Mouse (Mus musculus) neural tube, embryonic 12.5 days (tissue): ENCODE results near the gene Fbxl19. TPM values are rescaled to one million over a fixed set of nuclear protein-coding genes. Genes with fewer than 3 reads are reported as not detected.
A peak's percentile ranks its signal among the peaks of the same experiment; 100 is the strongest.
"Not testable (repeated sequence)": the region's sequence is repeated elsewhere in the genome, so short reads cannot be mapped to it uniquely, and the experiment has no call there.

ENCODE experiments used
- ATAC-seq: fragments of 200-750 bp; cut with Nextera tagmentation; 2 replicates; pipeline ENCODE4 v1.8.0; 2017; ENCODE audit warnings: low read depth, mild to moderate bottlenecking, moderate TSS enrichment, moderate library complexity; ENCODE audit not compliant: low FRiP score
- H3K27ac ChIP-seq: fragments of 300-500 bp; sonication (generic); 2 replicates; pipeline ENCODE4 v1.5.1; 2016
- H3K27me3 ChIP-seq: fragments of 300-500 bp; sonication (generic); replicated peaks from 2 replicates; pipeline ENCODE4 v1.6.1; 2016; ENCODE audit warnings: mild to moderate bottlenecking
- H3K36me3 ChIP-seq: fragments of 300-500 bp; sonication (generic); 2 replicates; pipeline ENCODE4 v1.6.1; 2016; ENCODE audit warnings: mild to moderate bottlenecking
- H3K4me1 ChIP-seq: fragments of 300-500 bp; sonication (generic); 2 replicates; pipeline ENCODE4 v1.6.1; 2016
- H3K4me2 ChIP-seq: fragments of 300-500 bp; sonication (generic); replicated peaks from 2 replicates; pipeline ENCODE4 v1.6.1; 2016; ENCODE audit warnings: mild to moderate bottlenecking
- H3K4me3 ChIP-seq: fragments of 300-500 bp; sonication (generic); 2 replicates; pipeline ENCODE4 v1.5.1; 2016
- H3K9ac ChIP-seq: fragments of 300-500 bp; sonication (generic); 2 replicates; pipeline ENCODE4 v1.6.1; 2016; ENCODE audit warnings: mild to moderate bottlenecking
- H3K9me3 ChIP-seq: fragments of 300-500 bp; sonication (generic); 2 replicates; pipeline ENCODE4 v1.6.1; 2016; ENCODE audit warnings: mild to moderate bottlenecking
- WGBS: fragments of 180-500 bp; shearing (Covaris S2); methylation state at CpG from one replicate; pipeline ENCODE4 v1.1.7; 2016; 5-methylcytosine and 5-hydroxymethylcytosine counted together
- polyA plus RNA-seq: library from polyadenylated mRNA; unstranded; fragments of >200 nt; fragmentation: Nextera tagmentation; extraction: Ambion mirVana; gene quantifications from 2 replicates; pipeline ENCODE4 v1.2.1, GENCODE M21; 2016

The Fbxl19 gene
- polyA plus RNA-seq, 1 experiment from 2014 or later: 10.2 TPM

DNA sequence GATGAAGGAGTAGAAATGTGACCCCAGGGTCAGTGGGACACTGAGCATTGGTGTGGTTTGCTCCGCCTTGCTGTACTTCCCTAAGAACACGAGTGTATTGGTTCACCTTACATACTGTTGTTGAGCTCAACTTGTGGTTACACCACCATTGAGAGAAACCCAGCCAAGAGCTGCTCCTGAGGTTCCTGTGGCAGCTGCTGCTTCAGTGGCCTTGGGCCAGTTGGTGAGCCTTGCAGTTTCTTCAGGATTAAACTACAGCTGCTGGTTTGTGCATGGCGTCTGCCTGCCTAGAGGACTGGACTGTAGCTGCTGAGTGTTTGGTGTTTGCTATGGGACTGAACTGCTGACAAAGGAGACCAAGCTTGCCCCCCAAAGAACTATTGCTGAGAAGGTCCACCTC, 32.9 kb upstream of the Fbxl19 start:
- WGBS: 80% methylated on average over 3 of the region's 3 CpGs
- H3K9ac ChIP-seq: no peak overlapping the region
- H3K4me2 ChIP-seq: no peak overlapping the region
- H3K36me3 ChIP-seq: peaks cover under 1% of the 10 kb centered on the region; the same call in 1 of the 2 replicates
- H3K4me1 ChIP-seq: peaks cover 28% of the 10 kb centered on the region
- H3K27me3 ChIP-seq: 0 out of 2 replicates have a peak, but pooled peaks cover 3% of the 10 kb centered on the region
- ATAC-seq: no peak
- H3K27ac ChIP-seq: no peak overlapping the region
- H3K9me3 ChIP-seq: no peaks in the 10 kb centered on the region
- H3K4me3 ChIP-seq: no peak overlapping the region

DNA sequence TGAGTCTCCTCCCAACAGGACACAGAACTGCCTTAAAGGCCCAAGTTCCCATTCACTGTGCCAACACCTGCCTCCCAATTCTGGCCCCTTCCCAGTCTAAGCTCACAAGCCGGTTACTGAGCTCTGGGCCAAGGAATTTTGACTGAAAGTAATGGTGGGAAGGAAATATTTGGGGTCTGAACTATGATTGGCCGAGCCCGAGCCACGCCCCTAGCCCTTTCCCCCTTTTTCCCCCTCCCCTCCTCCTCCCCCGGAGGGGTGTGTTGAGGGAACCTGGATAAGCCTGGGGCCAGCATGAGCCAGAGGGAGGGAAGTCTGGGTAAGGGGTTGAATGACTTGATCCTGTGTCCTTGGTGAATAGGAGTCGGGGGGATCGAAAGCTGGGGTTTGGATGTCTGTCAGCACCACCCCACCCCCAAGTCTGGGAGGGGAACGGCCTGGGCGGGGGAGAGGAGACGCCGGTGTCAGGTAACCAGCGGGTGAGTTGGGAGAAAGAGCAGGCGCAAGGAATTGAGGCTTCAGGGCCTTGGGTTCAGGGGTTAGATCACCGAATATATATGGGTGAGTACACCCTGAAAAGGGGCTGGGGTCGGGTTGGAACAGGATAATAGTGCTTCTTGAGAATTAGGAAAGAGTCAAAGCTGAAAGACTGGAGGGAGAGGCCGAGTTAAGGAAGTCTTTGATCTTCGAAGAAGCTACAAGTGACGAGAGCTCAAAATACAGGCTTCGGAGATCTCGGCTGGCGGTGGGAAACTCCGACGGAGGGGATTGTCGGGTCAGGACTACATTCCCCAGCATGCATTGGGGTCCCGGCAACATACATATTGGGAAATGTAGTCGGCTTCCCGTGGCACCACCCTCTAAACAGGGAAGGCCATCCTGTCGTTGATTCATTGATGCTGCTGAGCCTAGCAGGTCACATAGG, 31.6 kb upstream of the Fbxl19 start, which contains the start of gene Ctf1:
Gene Ctf1, plus strand, starts transcription at position 276 of the 925 bp plus-strand sequence.
- peak within 1 kb of the TSS; percentile 27 for H3K4me3 ChIP-seq
- peaks cover 24% of the 10 kb centered on the region for H3K4me1 ChIP-seq
- no peak within 1 kb of the TSS; the same call in 1 of the 2 replicates for H3K27ac ChIP-seq
- H3K9ac ChIP-seq: peak within 1 kb of the TSS; percentile 26; the same call in 1 of the 2 replicates
- peak within 1 kb of the TSS; percentile 65 for H3K4me2 ChIP-seq
- H3K9me3 ChIP-seq: no peaks in the 10 kb centered on the region
- 1% methylated on average over 28 of the region's 28 CpGs for WGBS
- peak; percentile 31 for ATAC-seq
- H3K36me3 ChIP-seq: no peaks in the 10 kb centered on the region
- 0 out of 2 replicates have a peak, but pooled peaks cover 10% of the 10 kb centered on the region for H3K27me3 ChIP-seq

DNA sequence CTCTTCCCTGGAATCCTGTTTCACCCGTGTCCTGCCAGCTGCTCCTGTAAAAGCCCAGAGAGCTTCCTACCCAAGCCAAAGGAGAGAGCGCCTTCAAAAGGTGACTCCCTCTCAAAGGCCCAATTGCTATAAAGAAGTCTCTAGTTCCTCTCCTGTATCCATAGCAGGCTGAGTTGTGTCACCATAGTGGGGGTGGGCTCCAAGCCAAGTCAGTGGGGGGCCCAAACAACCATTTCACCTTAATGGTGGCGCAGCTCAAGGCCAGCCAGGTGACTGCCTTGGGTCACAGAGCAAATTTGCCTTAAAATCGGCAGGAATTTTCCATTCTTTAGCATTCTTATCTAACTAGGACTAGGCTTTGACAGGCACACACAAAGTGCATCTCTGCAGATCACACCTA, 29.5 kb upstream of the Fbxl19 start:
- Histone ChIP-seq H3K9me3 (no peaks in the 10 kb centered on the region), H3K4me3 (no peak overlapping the region), H3K27ac (no peak overlapping the region), H3K9ac (no peak overlapping the region), H3K4me1 (peaks cover 16% of the 10 kb centered on the region), H3K36me3 (no peaks in the 10 kb centered on the region), H3K4me2 (no peak overlapping the region), H3K27me3 (0 out of 2 replicates have a peak, but pooled peaks cover 10% of the 10 kb centered on the region)
- ATAC-seq: no peak
- 85% methylated on average over 4 of the region's 4 CpGs for WGBS

DNA sequence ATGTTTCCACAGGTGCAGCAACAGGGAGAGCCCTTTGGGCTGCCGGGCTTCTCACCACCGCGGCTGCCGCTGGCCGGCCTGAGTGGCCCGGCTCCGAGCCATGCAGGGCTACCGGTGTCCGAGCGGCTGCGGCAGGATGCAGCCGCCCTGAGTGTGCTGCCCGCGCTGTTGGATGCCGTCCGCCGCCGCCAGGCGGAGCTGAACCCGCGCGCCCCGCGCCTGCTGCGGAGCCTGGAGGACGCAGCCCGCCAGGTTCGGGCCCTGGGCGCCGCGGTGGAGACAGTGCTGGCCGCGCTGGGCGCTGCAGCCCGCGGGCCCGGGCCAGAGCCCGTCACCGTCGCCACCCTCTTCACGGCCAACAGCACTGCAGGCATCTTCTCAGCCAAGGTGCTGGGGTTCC, 27.4 kb upstream of the Fbxl19 start:
- ATAC-seq: peak; percentile 23; the same call in 1 of the 2 replicates
- Histone ChIP-seq H3K4me3 (peak overlapping the region; percentile 34), H3K27ac (no peak overlapping the region), H3K4me1 (peaks cover 14% of the 10 kb centered on the region), H3K4me2 (peak overlapping the region; percentile 75), H3K9me3 (no peaks in the 10 kb centered on the region), H3K9ac (peak overlapping the region; percentile 49), H3K36me3 (no peaks in the 10 kb centered on the region), H3K27me3 (0 out of 2 replicates have a peak, but pooled peaks cover 10% of the 10 kb centered on the region)
- 2% methylated on average over 41 of the region's 41 CpGs for WGBS

DNA sequence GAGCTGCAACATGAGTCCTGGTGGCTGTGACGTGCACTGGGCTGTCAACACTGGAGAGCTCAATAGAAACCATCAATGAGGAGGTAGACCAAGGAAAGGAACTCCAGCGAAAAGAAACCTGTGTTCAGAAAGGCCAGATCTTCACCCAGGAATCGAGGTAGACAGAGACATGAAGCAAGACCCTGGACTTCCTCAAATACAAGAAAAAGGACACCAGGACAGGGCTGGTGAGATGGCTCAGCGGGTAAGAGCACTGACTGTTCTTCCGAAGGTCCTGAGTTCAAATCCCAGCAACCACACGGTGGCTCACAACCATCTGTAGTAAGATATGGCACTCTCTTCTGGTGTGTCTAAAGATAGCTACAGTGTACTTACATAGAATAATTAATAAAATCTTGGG, 26.0 kb upstream of the Fbxl19 start:
- no peak overlapping the region for H3K4me3 ChIP-seq
- no peak overlapping the region for H3K27ac ChIP-seq
- H3K9me3 ChIP-seq: no peaks in the 10 kb centered on the region
- no peak overlapping the region for H3K4me2 ChIP-seq
- H3K9ac ChIP-seq: no peak overlapping the region
- no peak for ATAC-seq
- no peaks in the 10 kb centered on the region for H3K36me3 ChIP-seq
- H3K4me1 ChIP-seq: peaks cover 6% of the 10 kb centered on the region
- H3K27me3 ChIP-seq: 0 out of 2 replicates have a peak, but pooled peaks cover 10% of the 10 kb centered on the region
- WGBS: 90% methylated on average over 6 of the region's 6 CpGs

DNA sequence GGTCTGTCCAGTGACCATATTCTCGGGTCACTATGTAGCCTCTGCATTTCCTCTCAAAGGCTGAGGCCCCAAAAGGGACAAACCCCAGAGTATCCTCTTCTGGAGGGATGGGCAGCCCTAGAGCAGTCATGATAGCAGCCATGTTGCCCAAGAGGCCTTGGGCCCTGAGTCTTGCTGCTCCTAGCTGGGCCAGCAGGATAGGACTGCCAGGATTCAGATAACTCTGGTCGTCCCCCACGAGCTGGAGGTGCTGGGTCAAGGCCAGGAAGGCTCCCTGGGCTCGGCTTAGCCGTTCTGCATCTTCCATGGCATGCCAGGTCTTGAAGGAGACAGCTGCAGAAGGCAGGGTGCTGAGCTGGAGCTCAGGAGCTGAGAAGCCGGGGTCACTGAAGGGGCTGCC, 25.1 kb upstream of the Fbxl19 start:
- Histone ChIP-seq H3K4me3 (no peak overlapping the region), H3K4me2 (no peak overlapping the region), H3K27me3 (0 out of 2 replicates have a peak, but pooled peaks cover 10% of the 10 kb centered on the region), H3K9me3 (no peaks in the 10 kb centered on the region), H3K9ac (no peak overlapping the region), H3K4me1 (peaks cover 6% of the 10 kb centered on the region), H3K36me3 (no peaks in the 10 kb centered on the region), H3K27ac (no peak overlapping the region)
- WGBS: 89% methylated on average over 6 of the region's 6 CpGs
- ATAC-seq: no peak

DNA sequence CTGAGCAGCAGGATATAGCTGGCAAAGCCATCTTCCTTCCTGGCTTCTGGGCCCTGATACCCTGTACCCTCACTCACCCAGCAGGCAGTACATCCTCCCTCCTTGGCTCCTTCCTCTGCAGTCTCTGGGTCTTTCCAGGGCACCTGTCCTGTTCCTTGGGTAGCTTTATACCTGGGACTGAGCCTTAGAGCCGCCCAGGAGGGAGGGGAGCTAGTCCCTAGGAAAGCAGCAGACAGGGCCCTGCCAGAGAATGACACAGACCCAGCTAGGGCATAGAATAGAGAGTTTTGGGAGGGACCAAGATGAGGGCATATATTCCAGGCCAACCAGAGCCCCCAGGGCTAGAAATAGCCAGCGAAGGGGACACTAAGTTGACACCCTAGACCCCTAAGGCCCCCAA, 18.9 kb upstream of the Fbxl19 start:
- Histone ChIP-seq H3K4me3 (no peak overlapping the region), H3K9ac (no peak overlapping the region), H3K36me3 (no peaks in the 10 kb centered on the region), H3K9me3 (no peaks in the 10 kb centered on the region), H3K27ac (no peak overlapping the region), H3K27me3 (no peaks in the 10 kb centered on the region), H3K4me1 (no peaks in the 10 kb centered on the region), H3K4me2 (no peak overlapping the region)
- WGBS: 48% methylated on average over 2 of the region's 2 CpGs
- ATAC-seq: no peak

DNA sequence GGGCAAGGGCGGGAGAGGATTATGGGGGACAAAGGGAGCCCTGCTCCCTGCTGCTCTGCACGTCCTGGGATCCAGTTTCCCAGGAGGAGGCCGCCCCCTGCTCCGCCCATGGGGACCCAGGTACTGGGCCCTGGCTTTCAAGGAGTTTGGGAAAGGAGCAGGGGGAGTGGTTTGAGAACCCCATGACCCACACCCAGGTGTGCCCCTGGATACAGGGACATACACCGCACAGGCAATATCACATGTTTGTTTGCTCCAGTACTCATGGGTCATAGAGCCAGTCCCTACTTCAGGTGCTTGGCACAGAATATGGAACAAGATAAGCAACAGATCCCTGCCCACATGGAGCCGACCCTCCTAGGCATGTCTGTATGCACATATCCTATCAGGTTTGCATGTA, 18.4 kb upstream of the Fbxl19 start:
- Histone ChIP-seq H3K4me3 (no peak overlapping the region), H3K4me2 (no peak overlapping the region), H3K9ac (no peak overlapping the region), H3K36me3 (no peaks in the 10 kb centered on the region), H3K9me3 (no peaks in the 10 kb centered on the region), H3K4me1 (no peaks in the 10 kb centered on the region), H3K27me3 (no peaks in the 10 kb centered on the region), H3K27ac (no peak overlapping the region)
- no peak for ATAC-seq
- WGBS: 61% methylated on average over 6 of the region's 6 CpGs

GRCm38 (mm10) chr7:127727898-127728297, 16.4 kb upstream of the Fbxl19 start:
- H3K4me1 ChIP-seq: no peaks in the 10 kb centered on the region
- 83% methylated on average over 7 of the region's 7 CpGs for WGBS
- no peak overlapping the region for H3K4me2 ChIP-seq
- H3K36me3 ChIP-seq: no peaks in the 10 kb centered on the region
- no peaks in the 10 kb centered on the region for H3K27me3 ChIP-seq
- H3K9ac ChIP-seq: no peak overlapping the region
- H3K9me3 ChIP-seq: no peaks in the 10 kb centered on the region
- H3K27ac ChIP-seq: no peak overlapping the region
- ATAC-seq: no peak
- no peak overlapping the region for H3K4me3 ChIP-seq

DNA sequence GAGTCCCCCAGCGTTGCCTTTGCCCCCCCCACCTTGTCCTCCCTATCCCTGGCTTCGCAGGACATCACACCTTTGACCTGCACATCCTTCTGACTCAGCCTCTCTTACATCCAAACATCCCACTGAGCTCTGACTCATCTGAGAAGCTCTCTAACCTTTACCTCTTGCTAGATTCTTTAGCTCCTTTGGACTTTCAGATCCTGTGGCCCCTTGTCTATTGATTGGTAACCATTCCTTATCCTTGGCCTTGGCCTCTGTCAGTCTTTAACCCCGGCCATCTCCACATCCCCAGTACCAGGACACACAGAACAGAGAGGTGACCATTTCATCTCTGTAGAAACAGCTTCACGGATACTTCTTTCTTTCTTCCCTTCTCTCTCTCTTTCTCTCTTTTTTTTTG, 14.2 kb upstream of the Fbxl19 start:
- Histone ChIP-seq H3K4me3 (no peak overlapping the region), H3K27ac (no peak overlapping the region), H3K27me3 (no peaks in the 10 kb centered on the region), H3K9ac (no peak overlapping the region), H3K36me3 (no peaks in the 10 kb centered on the region), H3K9me3 (no peaks in the 10 kb centered on the region), H3K4me1 (no peaks in the 10 kb centered on the region), H3K4me2 (no peak overlapping the region)
- WGBS: 76% methylated on average over 4 of the region's 4 CpGs
- ATAC-seq: no peak

- not testable (repeated sequence) for H3K4me2 ChIP-seq, H3K36me3 ChIP-seq, H3K4me1 ChIP-seq, ATAC-seq, H3K9ac ChIP-seq, H3K27me3 ChIP-seq, H3K27ac ChIP-seq, H3K4me3 ChIP-seq, H3K9me3 ChIP-seq
- no CpG with 5 or more reads among the region's 5 CpGs for WGBS
These were observed 12.3 kb upstream of the Fbxl19 start, which contains the start of gene Ctf2 for GRCm38 (mm10) chr7:127732066-127732465. Ctf2 (minus strand) TSS chr7:127732166.

DNA sequence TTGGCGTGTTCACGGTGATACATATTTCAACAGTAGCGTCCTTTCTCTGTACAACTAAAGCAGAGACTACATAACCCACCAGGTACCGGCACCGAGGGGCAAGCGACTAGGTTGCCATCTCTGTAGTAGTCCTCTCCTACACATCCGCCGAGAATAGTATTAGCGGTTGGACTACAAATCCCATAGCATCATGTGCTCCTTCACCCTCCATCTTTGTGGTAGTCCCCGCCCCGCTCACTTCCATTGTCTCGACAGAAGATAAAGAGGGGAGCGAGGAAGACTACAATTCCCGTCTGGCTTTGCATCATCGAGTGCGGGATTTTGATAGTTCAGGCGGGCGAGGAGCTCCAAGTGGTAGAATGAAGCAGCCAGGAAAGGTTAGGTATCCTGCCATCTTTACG, 908 bp downstream of the Fbxl19 start:
- WGBS: under 1% methylated on average over 19 of the region's 19 CpGs
- ATAC-seq: peak; percentile 89
- Histone ChIP-seq H3K27ac (peak overlapping the region; percentile 64), H3K4me3 (peak overlapping the region; percentile 94), H3K4me2 (peak overlapping the region; percentile 91), H3K9ac (peak overlapping the region; percentile 93; the same call in 1 of the 2 replicates), H3K27me3 (no peaks in the 10 kb centered on the region), H3K36me3 (peaks cover 26% of the 10 kb centered on the region), H3K4me1 (peaks cover 24% of the 10 kb centered on the region), H3K9me3 (no peaks in the 10 kb centered on the region)
